Mouse (Mus musculus): ENCODE data around the gene Mmd2.

GRCm38 (mm10) chr5:142545014-142545795 is 63.4 kb downstream of the Mmd2 start:
- no peak for TF ChIP-seq EP300 (IDR thresholded peaks at IDR 0.05; ENCODE audit: low read depth)
- TF ChIP-seq CTCF (IDR thresholded peaks at IDR 0.05; ENCODE audit: low read depth) = no peak

All from heart, postnatal 0 days (tissue).